In the genomic region with DNA sequence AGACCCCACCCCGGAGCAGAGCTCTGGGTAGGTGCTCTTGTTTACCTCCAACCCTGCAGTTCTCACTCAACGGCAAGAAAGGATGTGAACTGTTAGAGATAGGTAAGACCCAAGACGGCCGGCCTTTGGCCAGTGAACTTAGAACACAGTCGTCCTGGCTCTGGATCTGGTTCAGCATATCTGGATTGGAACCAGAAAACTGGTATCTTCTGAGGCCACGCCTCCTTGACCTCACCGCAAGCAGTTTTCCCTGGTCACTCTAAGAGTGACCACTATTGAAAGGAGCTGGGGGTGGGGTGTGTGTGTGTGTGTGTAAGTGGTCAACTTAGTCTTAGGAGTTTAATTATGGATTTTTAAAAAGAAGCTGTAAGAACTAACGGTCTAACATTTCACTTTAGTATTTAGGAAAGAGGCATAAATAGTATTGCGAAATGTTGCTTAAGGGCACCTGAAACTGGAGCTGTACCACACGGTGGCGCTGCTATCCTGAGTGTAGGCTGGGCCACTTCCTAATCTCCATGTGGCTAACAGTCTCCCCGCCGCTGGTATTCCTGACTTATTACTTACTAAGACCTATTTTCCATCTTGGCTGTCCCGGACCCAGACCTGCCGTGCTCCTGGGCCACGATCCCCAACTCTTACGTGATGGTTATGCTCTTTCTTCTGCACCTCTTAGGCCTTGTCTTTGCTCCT, we compare ENCODE assay signal across 8 mouse cellular contexts. TPM values are rescaled to one million over a fixed set of nuclear protein-coding genes. Genes with fewer than 3 reads are reported as not detected.
DNase-seq lines count a peak whose midpoint lies in the region; ATAC-seq lines count a peak whose summit lies in the region.

No protein-coding gene starts in this region.

- no peak overlapping the region for H3K27ac ChIP-seq in intestine, embryonic 15.5 days

- no peak overlapping the region for H3K4me3 ChIP-seq in intestine, embryonic 15.5 days (replicated peaks)

- H3K9ac ChIP-seq in intestine, embryonic 15.5 days: no peak overlapping the region

- H3K4me1 ChIP-seq in intestine, embryonic 15.5 days (replicated peaks): no peaks in the 10 kb centered on the region

- H3K9me3 ChIP-seq in intestine, embryonic 15.5 days: no peaks in the 10 kb centered on the region

- WGBS in intestine, embryonic 15.5 days: 38% methylated on average over 17 of the region's 17 CpGs

- peak; percentile 79 for DNase-seq in ZHBTc4 (ENCODE audit: low read depth, low spot score)
- DNase-seq in cerebellum, postnatal 25 days: peak; percentile 83 to 91
- peak; percentile 85 for DNase-seq in gastrocnemius, postnatal 10 days
- DNase-seq in left cerebral cortex, postnatal 4 days: peak; percentile 82
- DNase-seq in mesoderm, embryonic 11.5 days (ENCODE audit: low read depth, low spot score): peak; percentile 79
- DNase-seq in right cerebral cortex, postnatal 25 days: peak; percentile 56

- H3K4me2 ChIP-seq in intestine, embryonic 15.5 days (replicated peaks): peak overlapping the region; percentile 34; the same call in 1 of the 2 replicates

- H3K27me3 ChIP-seq in intestine, embryonic 15.5 days (replicated peaks): no peaks in the 10 kb centered on the region

- intact Hi-C loops in left cerebral cortex, postnatal 4 days (cut with DNase I): loop anchor here (5.0 kb wide), 2 partner anchors 123 to 138 kb away; a partner anchor contains a TSS

- ATAC-seq in intestine, embryonic 15.5 days: no peak
- no peak for ATAC-seq in inflammation-experienced regulatory T-cells, adult 6 months

- no peaks in the 10 kb centered on the region for H3K36me3 ChIP-seq in intestine, embryonic 15.5 days

RNA-seq across cellular contexts. Expression of a gene that starts 17.9 kb away (rescaled TPM):
- under 1 TPM in 1 of 2 experiments, not detected in 1; 0.32 TPM for total RNA-seq in gastrocnemius, postnatal 10 days (2021)
- polyA plus RNA-seq in intestine, embryonic 15.5 days (2015; fragmentation: Nextera tagmentation; extraction: Ambion mirVana): 0.21 and 0.43 TPM in 2 replicates
- not detected for total RNA-seq in left cerebral cortex, postnatal 4 days (2021)
- polyA plus RNA-seq in inflammation-experienced regulatory T-cells, adult 6 months (2017; shearing (Covaris generic)): not detected

RNA-seq across cellular contexts. Expression of a gene that starts 20.6 kb away (rescaled TPM):
- total RNA-seq in gastrocnemius, postnatal 10 days (2021): under 1 TPM in 1 of 2 experiments, not detected in 1; 0.29 TPM
- 0.19 and 0.56 TPM in 2 replicates for polyA plus RNA-seq in intestine, embryonic 15.5 days (2015; fragmentation: Nextera tagmentation; extraction: Ambion mirVana)
- 1 to 10 TPM; 3.7 to 3.9 TPM for total RNA-seq in left cerebral cortex, postnatal 4 days (2021)
- polyA plus RNA-seq in inflammation-experienced regulatory T-cells, adult 6 months (2017; shearing (Covaris generic)): not detected

RNA-seq across cellular contexts. Expression of a gene that starts 55.6 kb away (rescaled TPM):
- 1 to 10 TPM; 3.2 to 4.0 TPM for total RNA-seq in gastrocnemius, postnatal 10 days (2021)
- polyA plus RNA-seq in intestine, embryonic 15.5 days (2015; fragmentation: Nextera tagmentation; extraction: Ambion mirVana): 0.72 and 0.80 TPM in 2 replicates
- under 1 TPM; 0.30 to 0.95 TPM for total RNA-seq in left cerebral cortex, postnatal 4 days (2021)
- not detected for polyA plus RNA-seq in inflammation-experienced regulatory T-cells, adult 6 months (2017; shearing (Covaris generic))

RNA-seq across cellular contexts. Expression of a gene that starts 57.8 kb away (rescaled TPM):
- 10 to 100 TPM; 16.5 to 28.7 TPM for total RNA-seq in gastrocnemius, postnatal 10 days (2021)
- polyA plus RNA-seq in intestine, embryonic 15.5 days (2015; fragmentation: Nextera tagmentation; extraction: Ambion mirVana): 7.2 and 8.5 TPM in 2 replicates
- 100 to 1,000 TPM; 496 to 497 TPM for total RNA-seq in left cerebral cortex, postnatal 4 days (2021)
- polyA plus RNA-seq in inflammation-experienced regulatory T-cells, adult 6 months (2017; shearing (Covaris generic)): 10 to 100 TPM in 2 of 3 experiments, 1 to 10 TPM in 1; 7.1 to 14.6 (median 11.2) TPM

RNA-seq across cellular contexts. Expression of a gene that starts 59.3 kb away (rescaled TPM):
- total RNA-seq in gastrocnemius, postnatal 10 days (2021): 100 to 1,000 TPM; 217 to 254 TPM
- polyA plus RNA-seq in intestine, embryonic 15.5 days (2015; fragmentation: Nextera tagmentation; extraction: Ambion mirVana): 114 and 128 TPM in 2 replicates
- 10 to 100 TPM; 44.8 to 45.0 TPM for total RNA-seq in left cerebral cortex, postnatal 4 days (2021)
- polyA plus RNA-seq in inflammation-experienced regulatory T-cells, adult 6 months (2017; shearing (Covaris generic)): 100 to 1,000 TPM; 110 to 132 (median 128) TPM
